Mouse (Mus musculus) embryonic fibroblast, embryonic 13.5 days (primary cell): ENCODE results near the gene Shisa3.

Source experiments
- CTCF ChIP-seq: IDR thresholded peaks from 2 replicates; pipeline ENCODE4 v1.5.1; 2011; ENCODE audit warnings: mild to moderate bottlenecking, control low read depth, low read length, moderate library complexity, borderline replicate concordance; ENCODE audit not compliant: insufficient read depth
- POLR2A ChIP-seq: IDR thresholded peaks from 2 replicates; pipeline ENCODE4 v1.6.1; 2011; ENCODE audit warnings: low read depth, mild to moderate bottlenecking, control low read depth, low read length, moderate library complexity

DNA sequence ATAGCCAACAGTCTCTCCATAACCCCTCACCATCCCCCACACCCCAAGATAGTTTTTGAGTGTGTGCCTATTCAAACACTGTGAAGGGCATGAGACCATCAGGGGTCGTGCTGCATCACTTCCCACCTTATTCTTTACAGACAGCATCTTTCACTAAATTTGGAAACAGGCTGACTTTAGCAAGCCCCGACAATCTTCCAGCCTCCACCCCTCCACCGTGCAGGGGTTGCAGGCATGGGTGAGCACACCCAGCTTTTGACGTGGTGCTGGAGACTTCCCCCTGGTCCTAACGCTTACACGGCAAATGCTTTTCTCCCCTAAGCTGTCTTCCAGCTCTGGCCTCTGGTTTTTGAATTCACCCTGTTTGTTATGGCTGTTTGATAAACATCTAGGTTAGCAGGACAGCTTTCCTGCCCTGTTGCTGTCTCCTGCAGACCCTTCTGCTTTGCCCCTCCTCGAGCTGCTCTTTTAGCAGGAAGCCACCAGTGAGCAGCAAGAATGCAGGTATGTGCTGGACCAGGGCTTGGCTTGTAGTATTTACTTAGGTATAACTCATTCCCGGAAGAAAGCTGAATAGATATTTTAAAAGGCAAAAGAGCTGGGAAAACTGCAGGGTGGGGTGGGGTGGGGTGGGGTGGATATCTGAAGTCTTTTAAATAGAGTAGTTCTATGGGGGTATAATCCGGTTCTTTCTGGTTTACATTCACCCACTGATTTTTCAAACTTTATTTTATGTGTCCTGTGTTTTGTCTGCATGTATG, 20.7 kb downstream of the Shisa3 start:
- TF ChIP-seq CTCF: no peak
- TF ChIP-seq POLR2A: no peak
